Mouse (Mus musculus): ENCODE results near the gene Ergic1. TPM values are rescaled to one million over a fixed set of nuclear protein-coding genes. Genes with fewer than 3 reads are reported as not detected.
A peak's percentile ranks its signal among the peaks of the same experiment; 100 is the strongest.

Gene Ergic1
- total RNA-seq, 1 experiment from 2014 or later: 44.6 TPM

GRCm38 (mm10) chr17:26620292-26620691, 59.0 kb downstream of the Ergic1 start:
- ATAC-seq (replicated peaks; ENCODE audit: low read depth, poor library complexity, severe bottlenecking): no peak

GRCm38 (mm10) chr17:26620786-26621766, 59.8 kb downstream of the Ergic1 start:
- 0 out of 2 replicates have a peak, but pooled peaks have one; percentile 10 for ATAC-seq (replicated peaks; ENCODE audit: low read depth, poor library complexity, severe bottlenecking)

- ATAC-seq (replicated peaks; ENCODE audit: low read depth, poor library complexity, severe bottlenecking): no peak
These were observed 60.6 kb downstream of the Ergic1 start for GRCm38 (mm10) chr17:26621912-26622311.

- no peak for ATAC-seq (replicated peaks; ENCODE audit: low read depth, poor library complexity, severe bottlenecking)
These were observed 62.7 kb downstream of the Ergic1 start for GRCm38 (mm10) chr17:26623991-26624390.

GRCm38 (mm10) chr17:26624999-26625398, 63.7 kb downstream of the Ergic1 start:
- no peak for ATAC-seq (replicated peaks; ENCODE audit: low read depth, poor library complexity, severe bottlenecking)

- ATAC-seq (replicated peaks; ENCODE audit: low read depth, poor library complexity, severe bottlenecking): no peak
These were observed 64.3 kb downstream of the Ergic1 start for GRCm38 (mm10) chr17:26625521-26626010.

GRCm38 (mm10) chr17:26628479-26628878, 67.2 kb downstream of the Ergic1 start:
- ATAC-seq (replicated peaks; ENCODE audit: low read depth, poor library complexity, severe bottlenecking): 0 out of 2 replicates have a peak, but pooled peaks have one; percentile 18

- ATAC-seq (replicated peaks; ENCODE audit: low read depth, poor library complexity, severe bottlenecking): no peak
These were observed 67.6 kb downstream of the Ergic1 start for GRCm38 (mm10) chr17:26628936-26629335.

GRCm38 (mm10) chr17:26631811-26632327, 70.6 kb downstream of the Ergic1 start:
- no peak for ATAC-seq (replicated peaks; ENCODE audit: low read depth, poor library complexity, severe bottlenecking)

GRCm38 (mm10) chr17:26633186-26633585, 71.9 kb downstream of the Ergic1 start:
- no peak for ATAC-seq (replicated peaks; ENCODE audit: low read depth, poor library complexity, severe bottlenecking)

GRCm38 (mm10) chr17:26633926-26634325, 72.6 kb downstream of the Ergic1 start:
- ATAC-seq (replicated peaks; ENCODE audit: low read depth, poor library complexity, severe bottlenecking): no peak

- ATAC-seq (replicated peaks; ENCODE audit: low read depth, poor library complexity, severe bottlenecking): no peak
These were observed 73.2 kb downstream of the Ergic1 start for GRCm38 (mm10) chr17:26634539-26634938.

GRCm38 (mm10) chr17:26635951-26636350, 74.7 kb downstream of the Ergic1 start:
- ATAC-seq (replicated peaks; ENCODE audit: low read depth, poor library complexity, severe bottlenecking): no peak

GRCm38 (mm10) chr17:26637851-26638250, 76.6 kb downstream of the Ergic1 start:
- no peak for ATAC-seq (replicated peaks; ENCODE audit: low read depth, poor library complexity, severe bottlenecking)

- ATAC-seq (replicated peaks; ENCODE audit: low read depth, poor library complexity, severe bottlenecking): peak; percentile 76
These were observed 77.4 kb downstream of the Ergic1 start for GRCm38 (mm10) chr17:26638655-26639054.

- ATAC-seq (replicated peaks; ENCODE audit: low read depth, poor library complexity, severe bottlenecking): 0 out of 2 replicates have a peak, but pooled peaks have one; percentile 40
These were observed 78.5 kb downstream of the Ergic1 start for GRCm38 (mm10) chr17:26639791-26640190.

GRCm38 (mm10) chr17:26640286-26640740, 79.0 kb downstream of the Ergic1 start:
- ATAC-seq (replicated peaks; ENCODE audit: low read depth, poor library complexity, severe bottlenecking): no peak

- ATAC-seq (replicated peaks; ENCODE audit: low read depth, poor library complexity, severe bottlenecking): no peak
These were observed 82.2 kb downstream of the Ergic1 start for GRCm38 (mm10) chr17:26643456-26643855.

GRCm38 (mm10) chr17:26643993-26644392, 82.7 kb downstream of the Ergic1 start:
- no peak for ATAC-seq (replicated peaks; ENCODE audit: low read depth, poor library complexity, severe bottlenecking)

GRCm38 (mm10) chr17:26644509-26645410, 83.5 kb downstream of the Ergic1 start:
- no peak for ATAC-seq (replicated peaks; ENCODE audit: low read depth, poor library complexity, severe bottlenecking)
